Mouse (Mus musculus) limb, embryonic 14.5 days (tissue): ENCODE results near the gene Ppp1r9b. TPM values are rescaled to one million over a fixed set of nuclear protein-coding genes. Genes with fewer than 3 reads are reported as not detected.

ENCODE experiments used
- ATAC-seq: fragments of 200-750 bp; cut with Nextera tagmentation; 2 replicates; pipeline ENCODE4 v1.8.0; 2017; ENCODE audit warnings: low read depth, moderate number of reproducible peaks, moderate TSS enrichment; ENCODE audit not compliant: low FRiP score
- DNase-seq: peaks from one replicate; pipeline ENCODE4 v3.0.0-alpha.2; 2015; ENCODE audit warnings: low spot score
- H3K27ac ChIP-seq: fragments of 300-500 bp; sonication (generic); replicated peaks from 2 replicates; pipeline ENCODE4 v1.5.1; 2014; ENCODE audit warnings: low read depth, mild to moderate bottlenecking, low read length, moderate library complexity, mixed read lengths
- H3K27me3 ChIP-seq: fragments of 300-500 bp; sonication (generic); 2 replicates; pipeline ENCODE4 v1.6.1; 2014; ENCODE audit warnings: low read length, mixed read lengths; ENCODE audit not compliant: control insufficient read depth, insufficient read depth
- H3K36me3 ChIP-seq: fragments of 300-500 bp; sonication (generic); 2 replicates; pipeline ENCODE4 v1.6.1; 2014; ENCODE audit warnings: mild to moderate bottlenecking, low read length, moderate library complexity, mixed read lengths; ENCODE audit not compliant: control insufficient read depth, insufficient read depth
- H3K4me1 ChIP-seq: fragments of 300-500 bp; sonication (generic); 2 replicates; pipeline ENCODE4 v1.6.1; 2014; ENCODE audit warnings: antibody characterized with exemption, low read length, mixed read lengths; ENCODE audit not compliant: control insufficient read depth, insufficient read depth
- H3K4me2 ChIP-seq: fragments of 300-500 bp; sonication (generic); replicated peaks from 2 replicates; pipeline ENCODE4 v1.6.1; 2014; ENCODE audit warnings: low read depth, mild to moderate bottlenecking, low read length, moderate library complexity; ENCODE audit not compliant: severe bottlenecking
- H3K4me3 ChIP-seq: fragments of 300-500 bp; sonication (generic); replicated peaks from 2 replicates; pipeline ENCODE4 v1.5.1; 2014; ENCODE audit warnings: low read length
- H3K9ac ChIP-seq: fragments of 300-500 bp; sonication (generic); 2 replicates; pipeline ENCODE4 v1.6.1; 2014; ENCODE audit warnings: mild to moderate bottlenecking, low read depth, low read length, moderate library complexity; ENCODE audit not compliant: severe bottlenecking
- H3K9me3 ChIP-seq: fragments of 300-500 bp; sonication (generic); 2 replicates; pipeline ENCODE4 v1.6.1; 2016; ENCODE audit warnings: low read length; ENCODE audit not compliant: control insufficient read depth
- POLR2A ChIP-seq: fragments of 200-500 bp; IDR thresholded peaks from 2 replicates; pipeline ENCODE4 v1.8.0; 2012; ENCODE audit warnings: inconsistent platforms, mild to moderate bottlenecking, moderate library complexity, borderline replicate concordance; ENCODE audit not compliant: insufficient read depth, insufficient read length; ENCODE audit errors: extremely low read depth
- WGBS: fragments of 180-500 bp; shearing (Covaris S2); extraction: QIAGEN DNeasy Blood & Tissue Kit; methylation state at CpG from one replicate; pipeline ENCODE4 v1.1.7; 2014; 5-methylcytosine and 5-hydroxymethylcytosine counted together
- polyA plus RNA-seq, 2 experiments: library from polyadenylated mRNA; depleted of rRNA in 1 of 2; stranded (reverse) in 1 of 2; unstranded in 1 of 2; fragments of >200 nt; fragmentation: Nextera tagmentation in 1 of 2; extraction: Ambion mirVana in 1 of 2; gene quantifications; 2 replicates each; pipeline versions ENCODE4 v1.2.1 to v1.2.3; 2012 to 2014

The Ppp1r9b gene
- polyA plus RNA-seq, 2 experiments: 17.3 to 32.8 TPM

DNA sequence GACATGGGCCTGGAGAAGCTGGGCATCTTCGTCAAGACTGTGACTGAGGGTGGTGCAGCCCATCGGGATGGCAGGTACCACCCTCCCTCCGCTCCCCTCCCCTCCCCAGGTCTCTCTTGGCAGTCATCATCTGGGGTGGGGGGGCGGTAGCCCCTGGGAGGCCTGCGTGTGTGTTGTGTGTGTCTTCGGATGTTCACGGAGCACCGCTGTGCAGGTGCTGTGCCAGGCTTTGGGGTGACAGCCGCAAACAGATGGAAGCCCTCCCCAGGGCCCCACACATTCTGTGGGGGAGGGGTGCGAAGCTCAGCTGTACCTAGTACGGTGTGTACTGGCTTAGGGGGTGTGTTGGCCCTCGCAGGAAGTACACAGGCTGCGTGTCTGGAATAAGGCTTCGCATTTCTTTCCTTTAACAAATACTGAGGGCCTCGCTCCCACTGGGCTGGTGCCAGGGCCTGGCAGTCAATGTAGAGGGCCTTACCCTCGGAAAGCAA lies 7.3 kb downstream of the Ppp1r9b start:
- H3K4me3 ChIP-seq: no peak overlapping the region
- H3K9ac ChIP-seq: no peak overlapping the region
- TF ChIP-seq POLR2A: no peak
- H3K36me3 ChIP-seq: peaks cover 82% of the 10 kb centered on the region
- no peak overlapping the region for H3K4me2 ChIP-seq
- H3K4me1 ChIP-seq: peaks cover 29% of the 10 kb centered on the region
- WGBS: 80% methylated on average over 16 of the region's 16 CpGs
- DNase-seq (no peak), ATAC-seq (no peak)
- H3K27ac ChIP-seq: no peak overlapping the region
- H3K27me3 ChIP-seq: no peaks in the 10 kb centered on the region
- H3K9me3 ChIP-seq: no peaks in the 10 kb centered on the region

DNA sequence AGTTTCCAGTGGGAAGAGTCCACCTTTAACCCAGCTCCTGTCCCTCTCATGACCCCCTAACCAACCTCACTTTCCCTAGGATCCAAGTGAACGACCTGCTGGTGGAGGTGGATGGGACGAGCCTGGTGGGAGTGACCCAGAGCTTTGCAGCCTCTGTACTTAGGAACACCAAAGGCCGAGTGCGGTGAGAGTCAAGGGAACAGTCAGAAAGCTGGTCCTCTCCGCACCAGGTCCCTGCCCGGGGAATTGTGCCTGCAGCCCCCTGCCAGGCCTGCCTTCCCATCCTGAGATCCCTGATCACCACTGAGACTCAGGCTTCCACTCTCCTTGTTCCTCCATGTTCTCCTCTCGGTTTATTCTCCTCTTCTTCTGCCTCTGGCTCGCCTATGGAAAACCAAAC lies 9.3 kb downstream of the Ppp1r9b start:
- peaks cover 94% of the 10 kb centered on the region for H3K36me3 ChIP-seq

GRCm38 (mm10) chr11:95000548-95000947 lies 9.7 kb downstream of the Ppp1r9b start:
- DNase-seq (no peak), ATAC-seq (no peak)
- H3K4me1 ChIP-seq: peaks cover 5% of the 10 kb centered on the region; the same call in 1 of the 2 replicates
- H3K36me3 ChIP-seq: peaks cover 94% of the 10 kb centered on the region
- H3K9me3 ChIP-seq: no peaks in the 10 kb centered on the region
- no peak overlapping the region for H3K27ac ChIP-seq
- no peak for TF ChIP-seq POLR2A
- 26% methylated on average over 4 of the region's 4 CpGs for WGBS
- no peaks in the 10 kb centered on the region for H3K27me3 ChIP-seq
- H3K9ac ChIP-seq: no peak overlapping the region
- H3K4me3 ChIP-seq: no peak overlapping the region
- H3K4me2 ChIP-seq: no peak overlapping the region

More for the DNA sequence above, 9.3 kb downstream of the Ppp1r9b start:
- Histone ChIP-seq H3K27me3 (no peaks in the 10 kb centered on the region), H3K9ac (no peak overlapping the region), H3K4me3 (no peak overlapping the region), H3K27ac (no peak overlapping the region), H3K9me3 (no peaks in the 10 kb centered on the region), H3K4me2 (no peak overlapping the region), H3K4me1 (peaks cover 8% of the 10 kb centered on the region)
- ATAC-seq: no peak
- TF ChIP-seq POLR2A: no peak
- no peak for DNase-seq
- 61% methylated on average over 5 of the region's 8 CpGs for WGBS

GRCm38 (mm10) chr11:95001058-95001457 lies 10.2 kb downstream of the Ppp1r9b start:
- Histone ChIP-seq H3K4me2 (no peak overlapping the region), H3K27me3 (no peaks in the 10 kb centered on the region), H3K27ac (no peak overlapping the region), H3K4me1 (peaks cover 5% of the 10 kb centered on the region; the same call in 1 of the 2 replicates), H3K36me3 (peaks cover 94% of the 10 kb centered on the region), H3K9me3 (no peaks in the 10 kb centered on the region), H3K9ac (no peak overlapping the region), H3K4me3 (no peak overlapping the region)
- DNase-seq (peak; percentile 80), ATAC-seq (peak; percentile 34; the same call in 1 of the 2 replicates)
- WGBS: 4% methylated on average over 8 of the region's 8 CpGs
- no peak for TF ChIP-seq POLR2A

DNA sequence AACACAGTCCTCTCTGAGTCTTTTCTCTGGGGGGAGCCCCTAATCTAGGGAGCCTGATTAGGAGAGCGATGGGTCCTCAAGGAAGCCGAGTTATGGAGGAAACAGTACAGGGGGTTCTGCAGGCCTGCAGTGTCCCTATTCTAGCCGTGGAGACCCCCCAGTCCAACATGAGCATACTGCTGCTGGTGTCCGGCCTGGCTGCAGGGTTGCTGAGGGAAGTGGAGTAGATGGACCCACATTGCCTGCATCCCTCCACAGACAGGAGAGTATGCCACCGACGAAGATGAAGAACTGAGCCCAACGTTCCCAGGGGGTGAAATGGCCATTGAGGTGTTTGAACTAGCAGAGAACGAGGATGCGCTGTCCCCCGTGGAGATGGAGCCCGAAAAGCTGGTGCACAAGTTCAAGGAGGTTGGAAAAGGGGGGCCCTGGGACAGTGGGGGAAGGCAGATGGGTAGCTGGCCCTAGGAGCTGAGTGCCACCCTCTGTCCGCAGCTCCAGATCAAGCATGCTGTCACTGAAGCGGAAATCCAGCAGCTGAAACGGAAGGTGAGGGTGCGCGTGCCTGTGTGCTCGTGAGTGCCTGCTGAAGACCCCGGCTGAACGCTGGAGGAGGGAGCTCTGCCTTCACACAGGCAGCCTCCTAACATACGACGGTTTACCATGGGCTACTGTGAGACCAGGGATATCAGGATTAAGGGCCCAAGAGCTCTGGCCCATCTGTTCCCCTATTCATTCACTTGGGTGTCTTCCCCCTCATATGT lies 10.9 kb downstream of the Ppp1r9b start:
- ATAC-seq: no peak
- WGBS: 88% methylated on average over 21 of the region's 21 CpGs
- H3K27me3 ChIP-seq: no peaks in the 10 kb centered on the region
- H3K9me3 ChIP-seq: no peaks in the 10 kb centered on the region
- H3K4me2 ChIP-seq: no peak overlapping the region
- H3K4me1 ChIP-seq: peaks cover 10% of the 10 kb centered on the region
- no peak overlapping the region for H3K4me3 ChIP-seq
- TF ChIP-seq POLR2A: no peak
- DNase-seq: no peak
- peaks cover 86% of the 10 kb centered on the region for H3K36me3 ChIP-seq
- no peak overlapping the region for H3K27ac ChIP-seq
- H3K9ac ChIP-seq: no peak overlapping the region
